Mouse (Mus musculus): ENCODE results near the gene Vps35l. TPM values are rescaled to one million over a fixed set of nuclear protein-coding genes. Genes with fewer than 3 reads are reported as not detected.

Gene Vps35l
- total and polyA plus RNA-seq, 2 experiments from 2014 or later, result 41.0 to 63.8 TPM

DNA sequence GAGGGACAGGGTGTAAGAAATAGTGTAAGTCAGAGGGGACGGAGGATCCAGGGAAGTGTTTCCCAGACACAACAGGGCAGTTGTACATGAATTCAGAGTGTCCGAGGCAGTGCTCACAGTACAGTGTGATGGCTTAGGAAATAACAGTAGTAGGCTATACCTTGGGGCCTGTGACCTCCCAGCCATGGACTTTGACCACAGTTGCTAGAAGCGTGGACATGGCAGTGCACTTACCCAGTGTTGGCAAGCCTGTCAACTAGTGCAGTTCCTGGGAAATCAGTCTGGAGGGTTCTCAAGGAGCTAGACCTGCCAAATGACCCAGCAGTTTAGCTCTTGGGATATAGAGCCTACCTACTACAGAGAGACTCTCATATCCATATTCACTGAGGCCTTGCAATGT, 76.2 kb downstream of the Vps35l start:
- TF ChIP-seq EP300 (IDR thresholded peaks at IDR 0.05; ENCODE audit: low read depth) (no peak), CTCF (IDR thresholded peaks at IDR 0.05; ENCODE audit: low read depth) (no peak)
- DNase-seq (ENCODE audit: low spot score) (no peak), ATAC-seq (ENCODE audit: insufficient read depth, low read depth) (no peak)
- H3K27me3 ChIP-seq (ENCODE audit: control insufficient read depth, insufficient read depth, low read length), result no peaks in the 10 kb centered on the region
- H3K9ac ChIP-seq (replicated peaks; ENCODE audit: low read depth, low read length), result no peak overlapping the region
- no peaks in the 10 kb centered on the region for H3K9me3 ChIP-seq (replicated peaks; ENCODE audit: control insufficient read depth, low read length)
- H3K36me3 ChIP-seq (replicated peaks; ENCODE audit: control insufficient read depth, insufficient read depth, low read length), result peaks cover 36% of the 10 kb centered on the region
- no peak overlapping the region for H3K27ac ChIP-seq (ENCODE audit: low read depth)
- H3K4me3 ChIP-seq (ENCODE audit: low read depth, low read length), result no peak overlapping the region
- peaks cover 1% of the 10 kb centered on the region; the same call in 1 of the 2 replicates for H3K4me1 ChIP-seq (ENCODE audit: control insufficient read depth, insufficient read depth)
- no peak overlapping the region for H3K4me2 ChIP-seq (ENCODE audit: low read depth, low read length)
- WGBS, result 94% methylated on average over 3 of the region's 3 CpGs

- H3K4me3 ChIP-seq (ENCODE audit: low read depth, low read length), result no peak overlapping the region
- H3K4me2 ChIP-seq (ENCODE audit: low read depth, low read length), result no peak overlapping the region
- ATAC-seq (ENCODE audit: insufficient read depth, low read depth), result no peak
- H3K27ac ChIP-seq (ENCODE audit: low read depth), result no peak overlapping the region
- H3K9ac ChIP-seq (replicated peaks; ENCODE audit: low read depth, low read length), result no peak overlapping the region
- 84% methylated on average over 7 of the region's 7 CpGs for WGBS
- TF ChIP-seq CTCF (IDR thresholded peaks at IDR 0.05; ENCODE audit: low read depth) (no peak), EP300 (IDR thresholded peaks at IDR 0.05; ENCODE audit: low read depth) (no peak)
- peaks cover 12% of the 10 kb centered on the region; the same call in 1 of the 2 replicates for H3K4me1 ChIP-seq (ENCODE audit: control insufficient read depth, insufficient read depth)
- peaks cover 36% of the 10 kb centered on the region for H3K36me3 ChIP-seq (replicated peaks; ENCODE audit: control insufficient read depth, insufficient read depth, low read length)
- H3K9me3 ChIP-seq (replicated peaks; ENCODE audit: control insufficient read depth, low read length), result no peaks in the 10 kb centered on the region
- no peak for DNase-seq (ENCODE audit: low spot score)
- no peaks in the 10 kb centered on the region for H3K27me3 ChIP-seq (ENCODE audit: control insufficient read depth, insufficient read depth, low read length)
These were observed 77.7 kb downstream of the Vps35l start for GRCm38 (mm10) chr7:118817741-118818140.

DNA sequence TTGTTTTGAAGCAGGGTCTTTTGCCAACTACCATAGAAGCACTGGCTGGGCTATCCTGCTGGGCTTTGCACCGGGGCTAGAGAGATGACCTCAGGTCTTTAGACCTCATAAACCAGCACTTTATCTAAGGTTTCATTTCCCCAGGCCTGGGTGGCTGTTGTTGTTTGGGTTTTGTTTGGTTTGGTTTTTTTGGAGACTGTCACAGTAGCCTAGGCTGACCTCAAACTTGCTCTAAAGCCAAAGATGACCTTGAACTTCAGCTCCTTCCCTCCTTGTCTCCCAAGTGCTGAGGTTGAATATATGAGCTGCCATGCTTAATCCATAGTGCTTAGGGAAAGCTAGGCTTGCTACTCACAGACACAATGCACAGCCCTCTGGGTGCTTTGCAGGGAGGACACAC, 79.6 kb downstream of the Vps35l start:
- no peaks in the 10 kb centered on the region for H3K27me3 ChIP-seq (ENCODE audit: control insufficient read depth, insufficient read depth, low read length)
- H3K36me3 ChIP-seq (replicated peaks; ENCODE audit: control insufficient read depth, insufficient read depth, low read length), result peaks cover 27% of the 10 kb centered on the region
- H3K4me1 ChIP-seq (ENCODE audit: control insufficient read depth, insufficient read depth), result peaks cover 12% of the 10 kb centered on the region; the same call in 1 of the 2 replicates
- no peak overlapping the region for H3K27ac ChIP-seq (ENCODE audit: low read depth)
- 84% methylated on average over 1 of the region's 1 CpGs for WGBS
- TF ChIP-seq CTCF (IDR thresholded peaks at IDR 0.05; ENCODE audit: low read depth), result no peak
- no peak for TF ChIP-seq EP300 (IDR thresholded peaks at IDR 0.05; ENCODE audit: low read depth)
- H3K4me2 ChIP-seq (ENCODE audit: low read depth, low read length), result no peak overlapping the region
- H3K9me3 ChIP-seq (replicated peaks; ENCODE audit: control insufficient read depth, low read length), result no peaks in the 10 kb centered on the region
- DNase-seq (ENCODE audit: low spot score) (no peak), ATAC-seq (ENCODE audit: insufficient read depth, low read depth) (no peak)
- H3K4me3 ChIP-seq (ENCODE audit: low read depth, low read length), result no peak overlapping the region
- no peak overlapping the region for H3K9ac ChIP-seq (replicated peaks; ENCODE audit: low read depth, low read length)

DNA sequence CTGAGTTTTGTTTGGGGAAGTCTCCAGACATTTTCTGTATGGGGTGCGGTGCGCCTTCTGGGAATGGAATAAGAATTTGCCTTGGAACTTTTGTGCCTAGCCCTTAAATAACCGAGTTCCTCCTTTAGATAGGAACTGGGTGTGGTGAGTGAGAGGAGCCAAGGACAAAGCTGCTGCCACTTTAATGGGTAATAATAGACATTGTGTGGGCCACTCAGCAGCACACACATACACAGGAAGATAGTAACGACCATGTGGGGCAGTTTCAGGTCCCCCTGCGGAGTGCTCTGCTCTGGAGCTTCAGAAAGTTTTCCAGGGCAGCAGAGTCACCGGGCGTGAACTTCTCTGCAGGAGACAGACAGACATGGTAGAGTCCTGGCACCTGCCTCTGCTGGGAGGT, 81.3 kb downstream of the Vps35l start:
- 26% methylated on average over 7 of the region's 7 CpGs for WGBS
- Histone ChIP-seq H3K4me3 (ENCODE audit: low read depth, low read length) (no peak overlapping the region), H3K36me3 (replicated peaks; ENCODE audit: control insufficient read depth, insufficient read depth, low read length) (peaks cover 26% of the 10 kb centered on the region; the same call in 1 of the 2 replicates), H3K27ac (ENCODE audit: low read depth) (peak overlapping the region; percentile 72), H3K9me3 (replicated peaks; ENCODE audit: control insufficient read depth, low read length) (no peaks in the 10 kb centered on the region), H3K4me1 (ENCODE audit: control insufficient read depth, insufficient read depth) (peaks cover 12% of the 10 kb centered on the region; the same call in 1 of the 2 replicates), H3K9ac (replicated peaks; ENCODE audit: low read depth, low read length) (no peak overlapping the region), H3K27me3 (ENCODE audit: control insufficient read depth, insufficient read depth, low read length) (no peaks in the 10 kb centered on the region), H3K4me2 (ENCODE audit: low read depth, low read length) (peak overlapping the region; percentile 22; the same call in 1 of the 2 replicates)
- DNase-seq (ENCODE audit: low spot score) (peak; percentile 63), ATAC-seq (ENCODE audit: insufficient read depth, low read depth) (peak; percentile 87)
- TF ChIP-seq CTCF (IDR thresholded peaks at IDR 0.05; ENCODE audit: low read depth), result no peak
- TF ChIP-seq EP300 (IDR thresholded peaks at IDR 0.05; ENCODE audit: low read depth), result no peak

- 74% methylated on average over 12 of the region's 12 CpGs for WGBS
- Histone ChIP-seq H3K4me1 (ENCODE audit: control insufficient read depth, insufficient read depth) (peaks cover 12% of the 10 kb centered on the region; the same call in 1 of the 2 replicates), H3K36me3 (replicated peaks; ENCODE audit: control insufficient read depth, insufficient read depth, low read length) (peaks cover 26% of the 10 kb centered on the region; the same call in 1 of the 2 replicates), H3K9me3 (replicated peaks; ENCODE audit: control insufficient read depth, low read length) (no peaks in the 10 kb centered on the region), H3K4me3 (ENCODE audit: low read depth, low read length) (no peak overlapping the region), H3K4me2 (ENCODE audit: low read depth, low read length) (peak overlapping the region; percentile 22; the same call in 1 of the 2 replicates), H3K9ac (replicated peaks; ENCODE audit: low read depth, low read length) (no peak overlapping the region), H3K27me3 (ENCODE audit: control insufficient read depth, insufficient read depth, low read length) (no peaks in the 10 kb centered on the region), H3K27ac (ENCODE audit: low read depth) (peak overlapping the region; percentile 72)
- TF ChIP-seq EP300 (IDR thresholded peaks at IDR 0.05; ENCODE audit: low read depth) (no peak), CTCF (IDR thresholded peaks at IDR 0.05; ENCODE audit: low read depth) (no peak)
- ATAC-seq (ENCODE audit: insufficient read depth, low read depth) (no peak), DNase-seq (ENCODE audit: low spot score) (no peak)
These were observed 82.0 kb downstream of the Vps35l start for GRCm38 (mm10) chr7:118821887-118822556.
